Mouse (Mus musculus): ENCODE results near the gene Nr1h3.
A peak's percentile ranks its signal among the peaks of the same experiment; 100 is the strongest.
"Not testable (repeated sequence)": the region's sequence is repeated elsewhere in the genome, so short reads cannot be mapped to it uniquely, and the experiment has no call there.

Gene Nr1h3

DNA sequence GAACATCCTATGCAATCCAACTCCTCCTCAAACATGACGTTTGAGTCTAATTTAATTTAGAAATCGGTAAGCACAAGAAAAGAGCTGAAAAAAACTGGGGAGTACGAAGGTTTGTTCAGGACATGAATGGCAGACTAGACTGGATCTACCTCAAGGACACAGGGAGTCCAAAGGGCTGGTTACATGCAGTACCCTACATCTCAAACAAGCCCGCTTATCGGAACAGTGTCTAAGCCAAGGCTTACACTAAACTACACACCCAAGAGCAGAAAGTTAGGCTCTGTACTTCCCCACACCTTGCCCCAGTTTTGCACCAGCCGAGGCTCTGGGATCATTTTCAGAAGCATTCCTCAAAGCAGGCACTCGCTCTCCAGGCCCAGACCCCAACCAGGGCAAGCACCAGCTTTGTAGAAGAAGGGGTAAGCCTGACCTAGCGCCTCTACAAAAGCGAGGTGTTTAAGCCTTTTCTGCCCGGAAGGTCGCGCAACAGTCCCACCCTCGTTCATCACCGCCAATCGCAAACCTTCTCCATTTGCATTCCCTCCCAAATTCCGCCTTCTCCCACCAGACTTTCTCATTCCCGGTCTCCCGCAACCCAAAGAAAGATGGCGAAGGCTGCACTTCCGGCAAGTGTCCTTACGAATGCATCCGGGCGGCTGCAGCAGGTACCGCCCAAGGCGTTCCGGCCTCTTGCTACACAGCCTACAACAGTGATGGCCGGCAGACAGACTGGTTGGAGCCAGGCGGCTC, at the start of gene Nr1h3, which contains the start of gene Acp2:
Gene Nr1h3 (minus strand): TSS at position 613 of the 750 bp plus-strand sequence.
Gene Acp2 (plus strand): TSS at position 664 of the 750 bp plus-strand sequence.
- DNase-seq, result peak; percentile 87 to 91

DNA sequence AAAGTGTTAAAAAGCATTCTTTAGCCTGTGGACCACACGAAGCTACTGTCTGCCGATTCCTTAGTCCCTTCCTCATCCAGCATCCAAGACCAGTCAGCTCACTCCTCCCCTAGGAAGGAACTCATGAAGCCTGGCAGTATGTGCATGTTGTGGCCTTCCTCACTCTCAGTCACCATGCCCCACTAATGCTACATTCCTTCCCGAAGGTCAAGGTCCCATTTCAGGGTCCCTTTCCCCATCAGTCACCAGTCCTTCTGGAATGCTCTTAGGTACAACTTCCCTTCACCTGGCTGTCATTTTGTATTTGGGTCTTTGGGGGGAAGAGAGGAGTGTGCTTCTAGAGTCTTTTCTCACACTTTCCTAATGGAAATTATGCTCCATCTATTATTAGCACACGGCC, 49.4 kb upstream of the Nr1h3 start:
- no peak for DNase-seq

DNA sequence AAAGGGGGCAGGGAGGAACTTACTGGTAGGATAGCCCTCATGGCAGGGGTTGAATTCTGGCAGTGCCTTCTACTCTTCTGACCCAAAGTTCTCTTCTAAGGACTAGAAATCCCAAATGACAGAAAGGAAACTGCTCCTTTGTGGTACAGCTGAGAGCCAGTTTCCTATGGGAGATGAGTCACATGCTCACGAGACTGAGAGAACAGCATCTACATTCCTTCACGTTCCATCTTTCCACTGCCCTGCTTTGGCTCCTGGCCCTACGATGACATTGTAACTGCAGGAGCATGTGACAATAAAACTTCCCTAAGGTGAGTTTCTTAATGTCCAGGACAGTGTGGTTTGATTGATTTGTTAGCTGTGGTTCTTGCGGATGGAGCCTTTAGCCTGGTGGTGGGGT, 45.7 kb upstream of the Nr1h3 start:
- no peak for DNase-seq

GRCm38 (mm10) chr2:91244557-91245228, 42.1 kb upstream of the Nr1h3 start:
- no peak for DNase-seq

DNA sequence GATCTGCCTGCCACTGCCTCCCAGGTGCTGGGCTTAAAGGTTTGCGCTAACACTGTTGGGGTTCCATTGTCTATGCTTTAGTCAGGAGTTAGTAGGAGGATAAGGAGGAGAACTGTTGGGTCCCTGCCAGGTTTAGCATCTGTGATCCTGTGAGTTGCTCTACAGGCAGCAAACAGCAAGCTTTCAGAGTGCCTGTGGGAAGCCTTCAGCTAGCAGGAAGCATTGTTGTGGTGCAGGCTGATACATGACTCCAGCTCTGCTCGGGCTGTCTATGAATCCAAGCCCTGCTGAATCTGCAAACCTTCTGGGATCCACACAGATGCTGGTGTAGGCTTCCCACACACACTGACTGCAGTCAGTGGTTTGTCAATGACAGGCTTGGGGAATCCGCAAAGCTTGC, 40.8 kb upstream of the Nr1h3 start:
- DNase-seq, result no peak

DNA sequence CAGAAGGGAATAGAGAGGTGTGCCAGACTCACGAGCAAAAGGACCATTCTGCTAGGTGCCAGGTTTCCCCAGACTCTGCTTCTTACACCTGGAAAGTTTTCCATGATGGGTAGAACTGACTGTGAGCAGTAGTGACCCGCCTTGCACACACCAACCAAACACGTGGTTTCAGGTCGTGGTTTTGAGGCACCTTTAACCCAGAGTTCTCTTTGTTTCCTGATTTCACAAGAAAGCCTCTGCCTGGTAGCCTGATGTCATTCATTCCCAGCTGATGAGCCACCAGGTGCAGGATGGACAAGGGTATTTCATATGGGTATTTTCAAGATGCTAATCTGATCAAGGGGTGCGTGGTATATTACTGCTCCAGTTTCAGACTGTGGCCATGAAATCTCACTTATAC, 39.9 kb upstream of the Nr1h3 start:
- no peak for DNase-seq

GRCm38 (mm10) chr2:91237511-91238080, 35.0 kb upstream of the Nr1h3 start:
- not testable (repeated sequence) for DNase-seq

DNA sequence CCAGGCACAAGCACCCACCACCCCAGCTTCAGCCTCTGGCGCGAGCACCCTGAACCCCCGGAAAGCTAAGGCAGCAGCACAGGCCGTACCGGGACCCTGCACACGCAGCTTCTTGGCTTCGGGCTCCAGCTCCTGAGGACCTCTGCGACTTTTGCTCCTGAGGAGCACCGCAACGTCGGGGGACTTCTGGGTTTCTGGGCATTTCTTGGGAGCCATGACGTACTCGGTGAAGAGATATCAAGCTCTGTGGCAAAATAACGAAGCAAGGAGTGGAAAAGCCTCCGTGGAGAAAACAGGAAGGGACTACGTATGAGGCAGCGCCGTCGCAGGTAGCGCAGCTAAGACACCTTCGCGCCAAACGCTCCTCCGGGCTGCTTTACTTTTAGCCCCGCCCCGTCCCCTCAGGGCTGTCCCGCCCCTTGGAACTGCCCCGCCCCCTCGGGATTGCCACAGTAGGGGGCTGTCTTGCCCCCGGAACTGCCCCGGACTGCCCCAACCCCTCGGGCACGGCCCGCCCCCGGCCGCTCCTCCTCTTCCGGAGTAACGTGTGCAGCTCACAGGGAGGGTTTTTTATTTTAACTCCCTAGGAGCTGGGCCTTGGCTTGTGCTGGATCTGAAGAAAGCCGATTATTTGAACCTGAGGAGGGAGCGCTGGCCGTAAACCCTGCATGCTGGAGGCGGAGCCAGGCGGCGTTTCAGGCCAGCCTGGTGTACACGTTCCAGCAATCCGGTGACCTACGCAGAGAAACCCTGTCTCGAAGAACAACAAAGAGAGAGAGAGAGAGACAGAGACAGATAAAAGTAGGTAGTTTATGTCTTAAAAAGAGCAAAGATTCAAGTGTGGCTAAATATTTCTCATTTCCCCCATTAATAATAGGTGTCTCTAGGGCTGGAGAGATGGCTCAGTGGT, 34.2 kb upstream of the Nr1h3 start, which contains the start of gene Ddb2:
Gene Ddb2 (minus strand): TSS at position 382 of the 910 bp plus-strand sequence.
- DNase-seq, result peak; percentile 92 to 94

DNA sequence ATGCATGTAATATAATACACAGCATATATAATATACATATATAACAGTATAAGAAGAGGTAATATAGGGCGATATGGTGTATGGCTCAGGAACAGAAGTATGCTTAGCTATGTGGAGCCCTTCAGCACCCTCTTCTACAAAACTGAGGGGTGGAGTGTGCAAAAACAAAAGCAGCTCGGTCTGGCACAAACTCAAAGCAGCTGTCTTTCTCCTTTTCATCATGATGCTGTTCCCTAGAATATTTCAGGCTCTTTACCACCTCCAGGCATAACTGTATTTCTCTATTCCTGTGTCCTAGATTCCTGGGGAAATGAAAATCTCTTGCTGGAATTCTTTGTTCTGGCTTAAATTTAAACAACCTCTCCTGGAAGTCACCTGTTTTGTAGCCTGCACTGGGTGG, 27.1 kb upstream of the Nr1h3 start:
- DNase-seq, result no peak

GRCm38 (mm10) chr2:91223614-91224013, 21.0 kb upstream of the Nr1h3 start:
- DNase-seq, result no peak

GRCm38 (mm10) chr2:91220501-91220900, 17.9 kb upstream of the Nr1h3 start:
- no peak for DNase-seq

GRCm38 (mm10) chr2:91217032-91217431, 14.4 kb upstream of the Nr1h3 start:
- peak; percentile 59 to 81 for DNase-seq

DNA sequence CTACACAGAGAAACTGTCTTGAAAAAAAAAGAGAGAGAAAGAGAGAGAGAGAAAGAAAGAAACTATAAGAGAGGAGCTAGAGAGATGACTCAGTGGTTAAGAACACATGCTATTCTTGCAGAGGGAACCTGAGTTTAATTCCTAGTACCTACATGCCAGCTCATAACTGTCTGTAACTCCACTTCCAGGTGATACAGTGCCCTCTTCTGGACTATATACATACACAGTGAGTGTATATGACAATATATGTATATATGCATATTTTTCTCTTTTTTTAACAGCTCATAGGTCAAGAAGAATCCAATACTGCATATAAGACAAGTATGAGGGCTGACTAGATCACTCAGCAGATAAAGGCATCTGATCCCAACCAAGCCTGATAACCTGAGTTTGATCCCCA, 10.7 kb upstream of the Nr1h3 start:
- no peak for DNase-seq

DNA sequence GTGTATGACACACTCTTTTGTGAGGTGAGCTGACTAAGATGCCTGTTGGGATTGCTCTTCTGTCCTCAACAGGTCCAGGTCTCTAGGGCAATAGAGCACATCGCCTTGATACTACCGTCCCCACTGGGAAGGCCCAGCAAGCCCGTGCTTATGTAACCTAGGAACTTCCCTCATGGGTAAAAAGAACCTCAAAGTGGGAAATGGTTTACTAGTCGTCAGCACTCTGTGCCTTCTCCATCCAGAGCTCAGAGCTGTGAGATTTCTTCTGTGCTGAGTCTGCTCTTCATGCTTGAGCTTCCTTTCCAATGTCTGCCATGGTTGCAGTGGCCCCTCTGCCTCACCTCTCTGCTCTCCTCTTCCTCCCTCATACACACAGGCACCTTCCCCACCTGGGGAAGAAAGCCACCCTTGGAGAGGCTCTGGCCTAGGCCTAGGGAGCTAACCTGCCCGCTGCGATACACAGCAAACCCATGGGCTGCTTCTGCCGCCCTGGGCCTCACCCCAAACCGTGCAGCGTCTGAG, 3.7 kb upstream of the Nr1h3 start:
- no peak for DNase-seq

- no peak for DNase-seq
Observed at GRCm38 (mm10) chr2:91202972-91203656, 480 bp upstream of the Nr1h3 start.

- no peak for DNase-seq
Observed at GRCm38 (mm10) chr2:91198888-91199287, 3.7 kb downstream of the Nr1h3 start.

GRCm38 (mm10) chr2:91196577-91197001, 6.0 kb downstream of the Nr1h3 start:
- no peak for DNase-seq

GRCm38 (mm10) chr2:91194624-91195332, 7.9 kb downstream of the Nr1h3 start:
- DNase-seq, result peak; percentile 61 to 67

DNA sequence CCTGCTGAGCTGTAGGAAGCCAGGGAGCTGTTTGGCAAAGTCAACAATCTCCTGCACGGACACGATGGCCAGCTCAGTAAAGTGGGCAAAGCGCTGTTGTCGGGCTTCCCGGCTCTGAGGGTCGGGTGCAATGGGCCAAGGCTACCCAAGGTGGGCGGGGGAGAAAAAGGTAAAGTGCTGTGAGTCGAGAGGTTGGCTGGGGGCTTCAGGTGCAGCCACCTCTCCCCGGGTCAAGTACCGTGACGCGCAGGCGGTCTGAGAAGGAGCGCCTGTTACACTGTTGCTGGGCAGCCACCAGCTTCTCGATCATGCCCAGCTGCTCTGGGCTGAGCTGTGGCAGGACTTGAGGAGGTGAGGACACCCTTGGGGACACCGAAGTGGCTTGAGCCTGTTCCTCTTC, 12.1 kb downstream of the Nr1h3 start:
- DNase-seq, result no peak

- no peak for DNase-seq
Observed at GRCm38 (mm10) chr2:91187431-91187830, 15.2 kb downstream of the Nr1h3 start.

DNA sequence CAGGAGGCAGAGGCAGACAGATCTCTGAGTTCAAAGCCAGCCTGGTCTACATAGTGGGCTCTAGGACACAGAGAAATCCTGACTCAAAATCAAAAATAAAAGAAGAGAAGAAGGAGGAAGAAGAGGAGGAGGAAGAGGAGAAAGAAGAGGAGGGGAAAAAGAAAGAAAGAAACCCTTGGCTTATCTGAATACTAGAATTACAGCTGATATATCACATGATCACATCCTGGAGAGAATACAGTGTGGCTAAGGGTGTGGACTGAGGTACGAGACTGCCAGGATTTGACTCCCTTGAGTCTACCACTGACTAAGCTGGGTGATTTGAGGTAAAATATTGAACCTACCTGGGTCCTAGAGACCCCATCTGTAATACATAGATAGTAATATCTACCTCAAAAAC, 16.4 kb downstream of the Nr1h3 start:
- no peak for DNase-seq
